Mouse (Mus musculus): Measurements from ENCODE around the gene Cenpa. TPM values are rescaled to one million over a fixed set of nuclear protein-coding genes. Genes with fewer than 3 reads are reported as not detected.

Cenpa gene
- 10 to 100 TPM; 58.6 to 66.5 TPM for total RNA-seq (2021)
- long read RNA-seq, experiment 1, transcript Cenpa-205 (5 exons, 1,466 nt) = minor isoform, 11 of 51 reads
- long read RNA-seq, experiment 1, transcript Cenpa-202 (6 exons, 1,031 nt) = major isoform, 14 of 51 reads
- long read RNA-seq, experiment 1, partial matches to known transcripts = 0 of 51 reads
- long read RNA-seq, experiment 1, other reads (novel, unspliced or antisense) = 26 of 51 reads
- long read RNA-seq, experiment 2, transcript Cenpa-202 (6 exons, 1,031 nt) = major isoform, 9 of 24 reads
- long read RNA-seq, experiment 2, transcript Cenpa-205 (5 exons, 1,466 nt) = minor isoform, 6 of 24 reads
- long read RNA-seq, experiment 2, partial matches to known transcripts = 1 of 24 reads
- long read RNA-seq, experiment 2, other reads (novel, unspliced or antisense) = 8 of 24 reads

GRCm38 (mm10) chr5:30666391-30667195, at the start of gene Cenpa:
Gene Cenpa (plus strand): TSS chr5:30666777.
- DNase-seq = peak; percentile 96 to 98

GRCm38 (mm10) chr5:30617357-30617756, 49.2 kb upstream of the Cenpa start:
- DNase-seq = no peak

GRCm38 (mm10) chr5:30617851-30618250, 48.7 kb upstream of the Cenpa start:
- DNase-seq = peak; percentile 77 to 80

GRCm38 (mm10) chr5:30618376-30619003, 48.1 kb upstream of the Cenpa start:
- no peak for DNase-seq

GRCm38 (mm10) chr5:30619211-30619610, 47.4 kb upstream of the Cenpa start:
- no peak for DNase-seq

GRCm38 (mm10) chr5:30620567-30620966, 46.0 kb upstream of the Cenpa start:
- DNase-seq = no peak

- DNase-seq = no peak
These were observed 45.3 kb upstream of the Cenpa start for GRCm38 (mm10) chr5:30621211-30621790.

GRCm38 (mm10) chr5:30621844-30622176, 44.8 kb upstream of the Cenpa start:
- no peak for DNase-seq

- no peak for DNase-seq
These were observed 44.3 kb upstream of the Cenpa start for GRCm38 (mm10) chr5:30622177-30622840.

- DNase-seq = no peak
These were observed 43.8 kb upstream of the Cenpa start for GRCm38 (mm10) chr5:30622841-30623185.

GRCm38 (mm10) chr5:30623380-30623779, 43.2 kb upstream of the Cenpa start:
- DNase-seq = no peak

- no peak for DNase-seq
These were observed 42.3 kb upstream of the Cenpa start for GRCm38 (mm10) chr5:30624311-30624710.

- DNase-seq = no peak
These were observed 41.7 kb upstream of the Cenpa start for GRCm38 (mm10) chr5:30624908-30625307.

GRCm38 (mm10) chr5:30625379-30625778, 41.2 kb upstream of the Cenpa start:
- no peak for DNase-seq

GRCm38 (mm10) chr5:30626331-30627105, 40.1 kb upstream of the Cenpa start:
- DNase-seq = no peak

GRCm38 (mm10) chr5:30628511-30628910, 38.1 kb upstream of the Cenpa start:
- DNase-seq = peak in 1 of 2 experiments; percentile 51

GRCm38 (mm10) chr5:30630401-30630800, 36.2 kb upstream of the Cenpa start:
- no peak for DNase-seq

- no peak for DNase-seq
These were observed 34.4 kb upstream of the Cenpa start for GRCm38 (mm10) chr5:30632134-30632533.

- DNase-seq = no peak
These were observed 29.6 kb upstream of the Cenpa start for GRCm38 (mm10) chr5:30636994-30637393.

- DNase-seq = peak; percentile 86
These were observed 28.5 kb upstream of the Cenpa start for GRCm38 (mm10) chr5:30638041-30638440.

- no peak for DNase-seq
These were observed 22.9 kb upstream of the Cenpa start for GRCm38 (mm10) chr5:30643477-30644179.

All from heart, adult 18-20 months (tissue).